14 mouse cellular contexts compared by ENCODE assay signal in genomic region chr9:99871556-99872203, GRCm38 (mm10). TPM values are rescaled to one million over a fixed set of nuclear protein-coding genes. Genes with fewer than 3 reads are reported as not detected.
DNase-seq lines count a peak whose midpoint lies in the region; ATAC-seq and TF ChIP-seq lines count a peak whose summit lies in the region.
"Had no signal": no experiment of that assay in that cellular context is flagged by ENCODE, and none has a peak within 500 bp of the region (broad histone marks: within the 10 kb centered on the region; RNA-seq: fewer than 3 reads in every experiment).

No protein-coding gene starts in this region.

- no peak overlapping the region for H3K9ac ChIP-seq in heart, embryonic 12.5 days
- H3K9ac ChIP-seq in ES-E14 (ENCODE audit: insufficient read depth, low read depth, low read length, poor library complexity, severe bottlenecking): no peak overlapping the region
- peak overlapping the region; percentile 15; the same call in 1 of the 2 replicates for H3K9ac ChIP-seq in hindbrain, embryonic 11.5 days (ENCODE audit: low read depth, low read length)
- peak overlapping the region; percentile 33 for H3K9ac ChIP-seq in midbrain, embryonic 15.5 days
- H3K9ac ChIP-seq: lung, embryonic 15.5 days had no signal

- peaks cover 39% of the 10 kb centered on the region for H3K4me1 ChIP-seq in heart, embryonic 12.5 days (replicated peaks)
- H3K4me1 ChIP-seq in ES-E14 (ENCODE audit: control insufficient read depth in 2 of 2, insufficient read depth in 2 of 2, low read length in 2 of 2, poor library complexity in 1 of 2): peaks cover 0 to 17% of the 10 kb centered on the region in 2 experiments; a peak in 2 of 4 replicates
- peaks cover 19% of the 10 kb centered on the region for H3K4me1 ChIP-seq in hindbrain, embryonic 11.5 days (replicated peaks; ENCODE audit: control insufficient read depth, insufficient read depth, low read length)
- H3K4me1 ChIP-seq in midbrain, embryonic 15.5 days: peaks cover 44% of the 10 kb centered on the region

- no peak for ATAC-seq in heart, embryonic 12.5 days (ENCODE audit: insufficient number of reproducible peaks, low FRiP score)
- no peak for ATAC-seq in hindbrain, embryonic 11.5 days (ENCODE audit: low FRiP score)
- ATAC-seq in midbrain, embryonic 15.5 days (replicated peaks): no peak

- under 1% methylated on average over 34 of the region's 34 CpGs for whole genome bisulfite sequencing in heart, embryonic 12.5 days
- WGBS in hindbrain, embryonic 11.5 days: under 1% methylated on average over 34 of the region's 34 CpGs
- WGBS in midbrain, embryonic 15.5 days: 2% methylated on average over 34 of the region's 34 CpGs

- in situ Hi-C loops in ES-E14 (cut with MboI; ENCODE audit: low sequenced_read_pairs in 2 of 2, unreplicated experiment in 2 of 2): loop anchor here (5.0 to 10.0 kb wide), 2 partner anchors 917 to 919 kb away; partner anchors contain the start of gene Foxl2 (in 1 of the 2)

- H3K4me2 ChIP-seq in heart, embryonic 12.5 days: peak overlapping the region; percentile 47
- peak overlapping the region; percentile 34 for H3K4me2 ChIP-seq in hindbrain, embryonic 11.5 days (replicated peaks; ENCODE audit: low read depth, low read length)
- H3K4me2 ChIP-seq in midbrain, embryonic 15.5 days: peak overlapping the region; percentile 42
- H3K4me2 ChIP-seq: lung, embryonic 15.5 days had no signal

- no peaks in the 10 kb centered on the region for H3K36me3 ChIP-seq in heart, embryonic 12.5 days
- no peaks in the 10 kb centered on the region for H3K36me3 ChIP-seq in ES-E14 (ENCODE audit: control insufficient read depth, insufficient read depth, low read length, poor library complexity, severe bottlenecking)
- H3K36me3 ChIP-seq in hindbrain, embryonic 11.5 days (ENCODE audit: control insufficient read depth, insufficient read depth, low read length): no peaks in the 10 kb centered on the region
- no peaks in the 10 kb centered on the region for H3K36me3 ChIP-seq in midbrain, embryonic 15.5 days (replicated peaks)
- H3K36me3 ChIP-seq: lung, embryonic 15.5 days had no signal

- H3K27ac ChIP-seq in heart, embryonic 12.5 days (ENCODE audit: poor library complexity, severe bottlenecking): no peak overlapping the region
- no peak overlapping the region for H3K27ac ChIP-seq in ES-E14 (ENCODE audit: insufficient read depth, low read depth, low read length, poor library complexity, severe bottlenecking)
- H3K27ac ChIP-seq in hindbrain, embryonic 11.5 days (ENCODE audit: low read depth, low read length): 0 out of 2 replicates have a peak overlapping the region, but pooled peaks have one; percentile 42
- peak overlapping the region; percentile 80 for H3K27ac ChIP-seq in midbrain, embryonic 15.5 days
- H3K27ac ChIP-seq: lung, embryonic 15.5 days had no signal

- peaks cover 88% of the 10 kb centered on the region for H3K27me3 ChIP-seq in heart, embryonic 12.5 days (replicated peaks)
- H3K27me3 ChIP-seq in hindbrain, embryonic 11.5 days (ENCODE audit: control insufficient read depth, insufficient read depth, low read length): peaks cover 84% of the 10 kb centered on the region
- peaks cover 53% of the 10 kb centered on the region for H3K27me3 ChIP-seq in midbrain, embryonic 15.5 days (replicated peaks)

- no peaks in the 10 kb centered on the region for H3K9me3 ChIP-seq in heart, embryonic 12.5 days (replicated peaks)
- no peaks in the 10 kb centered on the region for H3K9me3 ChIP-seq in ES-E14 (ENCODE audit: control insufficient read depth, insufficient read depth, low read depth, low read length)
- H3K9me3 ChIP-seq in hindbrain, embryonic 11.5 days (ENCODE audit: control insufficient read depth, low read length): no peaks in the 10 kb centered on the region
- no peaks in the 10 kb centered on the region for H3K9me3 ChIP-seq in midbrain, embryonic 15.5 days
- H3K9me3 ChIP-seq: lung, embryonic 15.5 days had no signal

- peak overlapping the region; percentile 28 for H3K4me3 ChIP-seq in heart, embryonic 12.5 days
- peak overlapping the region; percentile 13 to 38; a peak in 3 of 4 replicates for H3K4me3 ChIP-seq in ES-E14 (ENCODE audit: insufficient read depth in 1 of 2, low read depth in 1 of 2, low read length in 2 of 2, poor library complexity in 1 of 2, severe bottlenecking in 1 of 2)
- peak overlapping the region; percentile 18 for H3K4me3 ChIP-seq in hindbrain, embryonic 11.5 days (ENCODE audit: low read depth, low read length)
- peak overlapping the region; percentile 38 for H3K4me3 ChIP-seq in midbrain, embryonic 15.5 days
- H3K4me3 ChIP-seq: lung, embryonic 15.5 days had no signal

- no peak for DNase-seq in heart, adult 9 months (ENCODE audit: low spot score in 2 of 2)
- no peak for DNase-seq in ES-E14 (ENCODE audit: low read depth, low spot score)
- DNase-seq in hindbrain, embryonic 11.5 days (ENCODE audit: low spot score): peak; percentile 72
- no peak for DNase-seq in ovary, adult 18-20 months (ENCODE audit: low spot score)
- DNase-seq in layer of hippocampus, adult 9-10 months (ENCODE audit: low spot score): no peak
- no peak for DNase-seq in Muller cell, postnatal 12 days (ENCODE audit: inconsistent ontology term)
- DNase-seq: adrenal gland, postnatal 14 days had no signal

TF ChIP-seq in ES-E14, 5 proteins besides CTCF, POLR2A, EP300 and RAD21:
- TF ChIP-seq MAFK (IDR thresholded peaks at IDR 0.05; ENCODE audit: insufficient read depth, low read depth, low read length) (no peak), HCFC1 (IDR thresholded peaks at IDR 0.05; ENCODE audit: borderline replicate concordance, insufficient read depth, low read length) (no peak), ZC3H11A (IDR thresholded peaks at IDR 0.05; ENCODE audit: borderline replicate concordance, low read depth, low read length) (no peak), ZNF384 (IDR thresholded peaks at IDR 0.05; ENCODE audit: low read depth, low read length) (no peak), CHD2 (IDR thresholded peaks at IDR 0.05; ENCODE audit: low read depth, low read length) (no peak)

RNA-seq across cellular contexts. Expression of gene Sox14, which starts 4.3 kb away (rescaled TPM):
- polyA plus RNA-seq in heart, embryonic 12.5 days (2016; fragmentation: Nextera tagmentation; extraction: Ambion mirVana): 0.13 TPM in 1 of 2 replicates, not detected in the other
- total RNA-seq in ES-E14 (2012; rRNA removed): not detected in 2 replicates
- 4.4 and 6.6 TPM in 2 replicates for polyA plus RNA-seq in hindbrain, embryonic 11.5 days (2014; fragmentation: Nextera tagmentation; extraction: Ambion mirVana)
- polyA plus RNA-seq in midbrain, embryonic 15.5 days (2015; fragmentation: Nextera tagmentation; extraction: Ambion mirVana): 74.3 and 90.2 TPM in 2 replicates
- total RNA-seq: adrenal gland, postnatal 14 days; common myeloid progenitor, adult 5-6 weeks; layer of hippocampus, adult 8-10 months; neutrophil, adult 5-6 weeks had no signal
- polyA plus RNA-seq: gonadal fat pad, adult 2 months; lung, embryonic 15.5 days had no signal

Comparison
In these comparisons a context has a peak if more than half of its experiments do, and no peak if none do; other contexts are left out.
1. H3K27ac ChIP-seq: peak in hindbrain, embryonic 11.5 days (single experiment) and midbrain, embryonic 15.5 days (single experiment); none in heart, embryonic 12.5 days (single experiment) and ES-E14 (single experiment).
2. H3K9ac ChIP-seq: peak in hindbrain, embryonic 11.5 days (single experiment) and midbrain, embryonic 15.5 days (single experiment); none in heart, embryonic 12.5 days (single experiment) and ES-E14 (single experiment).
3. Peak in every context shown above with its lines, with median percentiles within 50 percentile points of each other: H3K4me2 ChIP-seq and H3K4me3 ChIP-seq.